Mouse (Mus musculus) neural tube, embryonic 12.5 days (tissue): ENCODE measurements around the gene Csrnp3. TPM values are rescaled to one million over a fixed set of nuclear protein-coding genes. Genes with fewer than 3 reads are reported as not detected.

Experiments used
- ATAC-seq: fragments of 200-750 bp; cut with Nextera tagmentation; 2 replicates; pipeline ENCODE4 v1.8.0; 2017; ENCODE audit warnings: low read depth, mild to moderate bottlenecking, moderate TSS enrichment, moderate library complexity; ENCODE audit not compliant: low FRiP score
- H3K27ac ChIP-seq: fragments of 300-500 bp; sonication (generic); 2 replicates; pipeline ENCODE4 v1.5.1; 2016
- H3K27me3 ChIP-seq: fragments of 300-500 bp; sonication (generic); replicated peaks from 2 replicates; pipeline ENCODE4 v1.6.1; 2016; ENCODE audit warnings: mild to moderate bottlenecking
- H3K36me3 ChIP-seq: fragments of 300-500 bp; sonication (generic); 2 replicates; pipeline ENCODE4 v1.6.1; 2016; ENCODE audit warnings: mild to moderate bottlenecking
- H3K4me1 ChIP-seq: fragments of 300-500 bp; sonication (generic); 2 replicates; pipeline ENCODE4 v1.6.1; 2016
- H3K4me2 ChIP-seq: fragments of 300-500 bp; sonication (generic); replicated peaks from 2 replicates; pipeline ENCODE4 v1.6.1; 2016; ENCODE audit warnings: mild to moderate bottlenecking
- H3K4me3 ChIP-seq: fragments of 300-500 bp; sonication (generic); 2 replicates; pipeline ENCODE4 v1.5.1; 2016
- H3K9ac ChIP-seq: fragments of 300-500 bp; sonication (generic); 2 replicates; pipeline ENCODE4 v1.6.1; 2016; ENCODE audit warnings: mild to moderate bottlenecking
- H3K9me3 ChIP-seq: fragments of 300-500 bp; sonication (generic); 2 replicates; pipeline ENCODE4 v1.6.1; 2016; ENCODE audit warnings: mild to moderate bottlenecking
- WGBS: fragments of 180-500 bp; shearing (Covaris S2); methylation state at CpG from one replicate; pipeline ENCODE4 v1.1.7; 2016; 5-methylcytosine and 5-hydroxymethylcytosine counted together
- polyA plus RNA-seq: library from polyadenylated mRNA; unstranded; fragments of >200 nt; fragmentation: Nextera tagmentation; extraction: Ambion mirVana; gene quantifications from 2 replicates; pipeline ENCODE4 v1.2.1, GENCODE M21; 2016

The Csrnp3 gene
- polyA plus RNA-seq, 1 experiment from 2014 or later = 29.6 TPM

DNA sequence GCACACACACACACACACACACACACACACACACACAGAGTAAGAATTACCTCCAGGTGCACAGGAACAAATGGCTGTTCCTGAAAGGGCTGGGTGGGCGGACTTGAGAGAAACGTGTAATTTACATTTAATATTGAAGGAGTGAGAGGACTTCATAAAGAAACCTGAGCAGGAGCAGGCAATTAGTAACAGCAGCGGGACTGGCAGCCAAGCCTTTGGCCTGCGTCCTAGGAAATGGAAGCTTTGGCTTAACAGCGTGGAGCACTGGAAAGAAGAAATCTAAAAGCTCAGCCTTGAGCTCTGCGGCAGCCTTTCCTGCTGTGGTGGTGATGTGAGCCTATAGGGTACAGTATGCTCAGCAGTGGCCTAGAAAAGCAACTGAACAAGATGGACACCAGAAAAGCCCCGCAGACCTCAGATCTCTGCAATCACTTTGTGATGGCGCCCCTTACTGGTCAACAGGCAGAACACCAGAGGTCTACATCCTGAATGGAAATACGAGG lies 196.4 kb downstream of the Csrnp3 start:
- no peak overlapping the region for H3K4me2 ChIP-seq

DNA sequence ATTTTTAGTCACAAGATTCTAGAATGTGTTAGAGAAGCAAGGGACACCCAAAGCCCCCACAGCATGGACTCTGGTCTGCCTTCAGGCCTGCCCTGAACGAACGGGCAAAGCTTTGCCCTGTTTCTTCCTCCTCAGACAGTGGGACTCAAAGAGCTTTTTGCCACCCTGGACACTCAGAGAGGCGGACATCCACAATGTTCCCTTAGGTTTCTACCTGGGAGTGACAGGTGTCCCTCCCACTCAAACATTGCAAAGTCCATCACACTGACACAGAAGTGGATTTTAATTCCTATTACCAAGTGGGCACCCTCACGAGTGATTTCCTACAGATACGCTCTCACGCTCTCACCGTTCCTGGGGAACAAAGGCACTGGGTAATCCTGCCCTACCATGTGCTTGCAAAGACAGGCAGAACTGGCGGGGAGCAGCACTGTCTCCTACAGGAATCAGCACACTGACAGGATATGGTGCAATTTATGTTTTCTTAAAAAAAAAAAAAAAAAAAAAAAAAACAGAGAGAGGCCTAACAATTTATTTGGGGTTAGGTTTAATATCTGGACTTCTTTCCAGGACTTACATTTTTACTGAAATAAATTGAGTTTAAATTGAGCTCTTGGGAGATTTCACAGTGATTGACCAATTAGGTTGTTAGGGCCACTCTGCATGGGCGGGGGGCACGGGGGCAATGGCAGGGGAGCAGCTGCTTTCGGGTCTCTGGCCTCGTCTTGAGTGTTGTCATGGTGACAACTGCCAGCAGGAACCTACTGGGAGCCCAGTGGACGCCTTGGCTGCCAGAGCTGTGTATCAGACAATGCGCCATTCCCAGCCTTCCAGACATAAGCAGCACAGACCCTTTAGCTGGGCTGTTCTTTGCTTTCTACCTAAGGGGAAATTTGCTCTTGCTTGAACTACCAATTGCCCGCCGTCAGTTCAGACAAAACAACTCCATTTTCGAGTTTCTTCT lies 198.2 kb downstream of the Csrnp3 start:
- ATAC-seq = peak; percentile 91
- Histone ChIP-seq H3K4me1 (peaks cover 15% of the 10 kb centered on the region), H3K9ac (no peak overlapping the region), H3K27me3 (no peaks in the 10 kb centered on the region), H3K36me3 (no peaks in the 10 kb centered on the region), H3K9me3 (no peaks in the 10 kb centered on the region), H3K4me2 (peak overlapping the region; percentile 16; the same call in 1 of the 2 replicates), H3K27ac (0 out of 2 replicates have a peak overlapping the region, but pooled peaks have one; percentile 37), H3K4me3 (no peak overlapping the region)
- 31% methylated on average over 17 of the region's 17 CpGs for WGBS

More for the DNA sequence above, 196.4 kb downstream of the Csrnp3 start:
- H3K9me3 ChIP-seq = no peaks in the 10 kb centered on the region
- peaks cover 15% of the 10 kb centered on the region for H3K4me1 ChIP-seq
- no peak overlapping the region for H3K9ac ChIP-seq
- H3K36me3 ChIP-seq = no peaks in the 10 kb centered on the region
- no peaks in the 10 kb centered on the region for H3K27me3 ChIP-seq
- H3K27ac ChIP-seq = no peak overlapping the region
- peak; percentile 55 for ATAC-seq
- 74% methylated on average over 9 of the region's 9 CpGs for whole genome bisulfite sequencing
- no peak overlapping the region for H3K4me3 ChIP-seq

GRCm38 (mm10) chr2:66044405-66045089 lies 199.0 kb downstream of the Csrnp3 start:
- ATAC-seq = peak; percentile 26
- Histone ChIP-seq H3K36me3 (no peaks in the 10 kb centered on the region), H3K4me3 (no peak overlapping the region), H3K9ac (no peak overlapping the region), H3K4me1 (peaks cover 15% of the 10 kb centered on the region), H3K9me3 (no peaks in the 10 kb centered on the region), H3K4me2 (peak overlapping the region; percentile 16; the same call in 1 of the 2 replicates), H3K27ac (no peak overlapping the region), H3K27me3 (no peaks in the 10 kb centered on the region)
- 85% methylated on average over 12 of the region's 12 CpGs for WGBS

- Histone ChIP-seq H3K36me3 (no peaks in the 10 kb centered on the region), H3K9ac (no peak overlapping the region), H3K4me2 (no peak overlapping the region), H3K27ac (no peak overlapping the region), H3K4me3 (no peak overlapping the region), H3K4me1 (no peaks in the 10 kb centered on the region), H3K27me3 (no peaks in the 10 kb centered on the region), H3K9me3 (no peaks in the 10 kb centered on the region)
- 90% methylated on average over 10 of the region's 10 CpGs for WGBS
- ATAC-seq = no peak
Observed at GRCm38 (mm10) chr2:66063291-66063690, 217.7 kb downstream of the Csrnp3 start.

DNA sequence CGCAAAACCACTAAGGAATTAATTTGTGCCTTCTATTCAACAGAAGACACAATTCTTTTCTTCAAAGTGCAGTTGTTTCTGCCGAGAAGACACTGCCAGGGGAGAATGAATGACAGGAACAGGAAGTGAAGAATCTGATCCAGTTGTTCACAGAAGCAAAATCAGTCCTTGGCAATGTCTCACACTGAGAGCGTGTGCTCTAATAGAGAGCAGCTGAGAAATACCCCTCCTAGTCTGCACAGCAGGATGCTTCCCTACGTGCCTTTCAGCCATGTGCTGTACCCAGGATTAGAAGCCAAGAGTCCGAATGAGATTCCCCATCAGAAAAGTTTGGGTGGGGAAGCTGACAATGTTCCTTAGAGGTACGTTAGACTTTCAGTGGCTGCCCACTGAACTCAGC lies 223.9 kb downstream of the Csrnp3 start:
- Histone ChIP-seq H3K4me1 (no peaks in the 10 kb centered on the region), H3K4me2 (no peak overlapping the region), H3K27ac (no peak overlapping the region), H3K27me3 (no peaks in the 10 kb centered on the region), H3K4me3 (no peak overlapping the region), H3K36me3 (no peaks in the 10 kb centered on the region), H3K9me3 (no peaks in the 10 kb centered on the region), H3K9ac (no peak overlapping the region)
- ATAC-seq = no peak
- 47% methylated on average over 6 of the region's 6 CpGs for WGBS

DNA sequence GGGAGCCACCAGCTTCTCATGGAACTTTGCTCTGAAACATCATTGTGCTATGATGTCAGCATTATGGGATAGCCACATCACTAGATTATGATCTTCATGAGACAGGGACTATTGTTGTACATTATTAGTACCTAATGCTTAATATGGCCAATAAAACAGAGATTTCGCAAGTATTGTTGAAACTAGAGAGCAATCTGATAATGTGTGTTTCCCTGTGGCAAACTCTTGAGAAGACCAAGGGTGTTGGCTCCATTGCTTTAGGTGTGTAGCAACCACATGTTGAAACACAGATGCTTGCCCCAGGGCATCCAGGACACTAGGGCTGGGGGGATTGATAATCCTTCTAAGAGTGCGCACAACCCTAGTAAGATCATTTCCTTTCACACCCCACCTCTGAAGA lies 235.2 kb downstream of the Csrnp3 start:
- Histone ChIP-seq H3K4me1 (no peaks in the 10 kb centered on the region), H3K9me3 (no peaks in the 10 kb centered on the region), H3K4me3 (no peak overlapping the region), H3K27ac (no peak overlapping the region), H3K4me2 (no peak overlapping the region), H3K27me3 (no peaks in the 10 kb centered on the region), H3K9ac (no peak overlapping the region), H3K36me3 (no peaks in the 10 kb centered on the region)
- ATAC-seq = no peak
- WGBS = 93% methylated on average over 2 of the region's 2 CpGs

Other genes with a start within 250 kb of the Csrnp3 start
- gene Scn2a, start 225.0 kb upstream of the Csrnp3 start, polyA plus RNA-seq = 20.3 and 20.4 TPM in 2 replicates